Mouse (Mus musculus) bone marrow macrophage, adult 2 months (primary cell): Measurements from ENCODE around the gene Ess2. TPM values are rescaled to one million over a fixed set of nuclear protein-coding genes. Genes with fewer than 3 reads are reported as not detected.

ENCODE experiments used
- H3K27ac ChIP-seq: 2 replicates; pipeline ENCODE4 v1.5.1; 2012; ENCODE audit warnings: low read depth, low read length; ENCODE audit not compliant: insufficient read depth
- H3K4me1 ChIP-seq: 2 replicates; pipeline ENCODE4 v1.6.1; 2012; ENCODE audit warnings: low read length; ENCODE audit not compliant: control insufficient read depth, insufficient read depth
- H3K4me3 ChIP-seq: 2 replicates; pipeline ENCODE4 v1.5.1; 2012; ENCODE audit warnings: mild to moderate bottlenecking, low read length, moderate library complexity; ENCODE audit not compliant: insufficient read depth
- CTCF ChIP-seq: IDR thresholded peaks from 2 replicates; pipeline ENCODE4 v1.5.1; 2012; ENCODE audit warnings: low read depth, mild to moderate bottlenecking, low read length, moderate library complexity
- POLR2A ChIP-seq: IDR thresholded peaks from 2 replicates; pipeline ENCODE4 v1.6.1; 2012; ENCODE audit warnings: mild to moderate bottlenecking, low read depth, low read length, borderline replicate concordance
- polyA plus RNA-seq: library from polyadenylated mRNA; stranded (reverse); fragments of >200 nt; gene quantifications from 2 replicates; pipeline ENCODE4 v1.2.4, GENCODE M21; 2012; ENCODE audit not compliant: missing spikeins, insufficient read depth, insufficient read length

Ess2 gene
- polyA plus RNA-seq, 1 experiment = 20.1 TPM

DNA sequence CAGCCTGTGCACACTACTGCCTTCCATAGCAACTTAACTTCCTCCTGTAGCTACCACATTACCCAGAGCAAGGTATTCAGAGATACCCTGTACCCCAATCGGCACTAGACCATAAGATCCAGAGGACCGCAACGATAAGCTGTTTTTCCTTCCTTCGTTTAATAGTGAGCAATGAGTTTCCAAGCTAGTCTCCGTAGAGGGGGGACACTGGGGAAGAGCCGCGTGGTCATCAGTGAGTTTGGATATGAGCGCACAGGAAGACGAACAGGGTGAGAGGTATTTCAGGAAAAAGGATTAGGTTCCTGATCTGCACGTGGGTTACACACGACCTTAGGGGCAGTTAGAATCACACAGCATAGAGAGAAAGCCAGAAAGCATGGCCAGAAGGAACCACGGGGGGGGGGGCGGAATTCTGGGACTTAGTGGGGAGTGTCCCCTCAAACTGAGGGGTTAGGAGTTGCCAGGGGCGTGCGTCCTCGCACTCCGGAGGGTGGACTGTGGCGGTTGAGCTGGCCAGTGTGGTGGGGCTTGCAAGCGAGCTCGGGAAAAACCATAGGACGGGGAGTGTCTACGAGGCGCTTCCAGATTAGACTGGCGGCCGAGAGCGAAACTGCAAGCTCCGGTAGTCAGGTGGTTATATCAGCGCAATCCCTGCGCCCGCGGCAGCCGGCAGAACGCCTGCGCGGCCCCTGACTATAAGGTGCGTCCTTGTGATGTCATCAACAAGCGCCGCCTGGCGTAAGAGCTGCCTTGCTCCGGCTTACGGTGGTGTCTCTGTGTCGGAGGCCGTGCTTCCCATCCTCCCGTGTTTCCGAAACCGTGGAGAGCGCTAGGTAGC is 10.4 kb upstream of the Ess2 start:
- TF ChIP-seq CTCF (no peak), POLR2A (no peak)
- peak overlapping the region; percentile 88 for H3K4me3 ChIP-seq
- peak overlapping the region; percentile 87 for H3K27ac ChIP-seq
- 0 out of 2 replicates have a peak, but pooled peaks cover 6% of the 10 kb centered on the region for H3K4me1 ChIP-seq

GRCm38 (mm10) chr16:17920586-17920985 is 9.4 kb upstream of the Ess2 start:
- Histone ChIP-seq H3K4me1 (0 out of 2 replicates have a peak, but pooled peaks cover 6% of the 10 kb centered on the region), H3K4me3 (no peak overlapping the region), H3K27ac (no peak overlapping the region)
- no peak for TF ChIP-seq CTCF
- no peak for TF ChIP-seq POLR2A

- Histone ChIP-seq H3K4me3 (peak within 1 kb of the TSS; percentile 31), H3K27ac (no peak within 1 kb of the TSS), H3K4me1 (peaks cover 3% of the 10 kb centered on the region; the same call in 1 of the 2 replicates)
- no peak for TF ChIP-seq CTCF
- no peak for TF ChIP-seq POLR2A
Measured at GRCm38 (mm10) chr16:17914307-17915249, 3.4 kb upstream of the Ess2 start, which contains the start of gene Gsc2. Gene Gsc2 (minus strand): TSS chr16:17915059.

- no peak within 1 kb of the TSS for H3K27ac ChIP-seq
- no peak within 1 kb of the TSS for H3K4me3 ChIP-seq
- H3K4me1 ChIP-seq = no peaks in the 10 kb centered on the region
- TF ChIP-seq POLR2A = no peak
- no peak for TF ChIP-seq CTCF
Measured at GRCm38 (mm10) chr16:17898462-17898861, 12.7 kb downstream of the Ess2 start, which contains the start of the genes Dgcr2 and Tssk2. Gene Dgcr2 (minus strand): TSS chr16:17898562. Gene Tssk2 (plus strand): TSS chr16:17898637.

DNA sequence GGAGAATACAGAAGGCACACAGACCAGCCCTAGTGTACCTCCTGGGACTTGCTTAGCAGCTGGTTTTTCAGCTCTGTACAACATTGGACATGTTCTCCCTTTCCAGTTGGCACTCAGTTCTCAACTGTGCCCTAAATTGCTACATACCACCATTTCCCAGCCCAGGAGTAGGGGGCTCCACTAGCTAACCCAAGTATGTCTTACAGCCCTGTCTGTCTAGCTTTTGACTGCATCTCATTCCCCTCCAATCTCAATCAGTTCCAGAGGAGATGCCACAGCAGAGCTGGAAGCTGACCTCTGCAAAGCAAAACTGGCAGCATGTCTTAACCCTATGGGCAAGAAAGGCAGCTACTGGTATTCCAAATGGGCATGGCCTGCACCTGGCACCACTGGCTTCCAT is 15.1 kb downstream of the Ess2 start:
- H3K4me3 ChIP-seq = no peak overlapping the region
- H3K27ac ChIP-seq = no peak overlapping the region
- TF ChIP-seq CTCF = no peak
- no peak for TF ChIP-seq POLR2A
- peaks cover 6% of the 10 kb centered on the region for H3K4me1 ChIP-seq

- no peak within 1 kb of the TSS for H3K27ac ChIP-seq
- peaks cover 15% of the 10 kb centered on the region for H3K4me1 ChIP-seq
- H3K4me3 ChIP-seq = no peak within 1 kb of the TSS
- TF ChIP-seq POLR2A (no peak), CTCF (no peak)
Measured at GRCm38 (mm10) chr16:17893923-17894322, 17.2 kb downstream of the Ess2 start, which contains the start of gene Tssk1. Gene Tssk1 (plus strand): TSS chr16:17894223.

DNA sequence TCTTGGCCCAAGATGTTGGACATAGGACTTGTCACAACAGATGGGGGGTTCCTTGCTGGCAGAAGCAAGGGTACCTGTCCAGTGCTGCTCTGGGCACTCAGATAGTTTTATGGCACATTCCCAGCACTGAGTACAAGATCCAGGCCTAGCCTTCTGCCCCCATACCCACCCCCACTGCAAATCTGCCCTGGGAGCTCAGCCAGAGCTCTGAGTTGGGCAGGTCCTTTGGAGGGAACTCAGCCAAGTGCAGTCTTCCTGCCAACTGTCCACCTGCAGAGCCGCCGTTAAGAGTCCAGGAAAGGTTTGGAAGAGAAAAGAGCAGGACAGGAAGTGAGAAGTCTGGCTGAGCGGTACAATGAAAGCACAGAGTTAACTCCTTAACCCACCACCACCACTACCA is 18.5 kb downstream of the Ess2 start:
- Histone ChIP-seq H3K4me1 (peaks cover 15% of the 10 kb centered on the region), H3K4me3 (no peak overlapping the region), H3K27ac (no peak overlapping the region)
- TF ChIP-seq CTCF (no peak), POLR2A (no peak)

DNA sequence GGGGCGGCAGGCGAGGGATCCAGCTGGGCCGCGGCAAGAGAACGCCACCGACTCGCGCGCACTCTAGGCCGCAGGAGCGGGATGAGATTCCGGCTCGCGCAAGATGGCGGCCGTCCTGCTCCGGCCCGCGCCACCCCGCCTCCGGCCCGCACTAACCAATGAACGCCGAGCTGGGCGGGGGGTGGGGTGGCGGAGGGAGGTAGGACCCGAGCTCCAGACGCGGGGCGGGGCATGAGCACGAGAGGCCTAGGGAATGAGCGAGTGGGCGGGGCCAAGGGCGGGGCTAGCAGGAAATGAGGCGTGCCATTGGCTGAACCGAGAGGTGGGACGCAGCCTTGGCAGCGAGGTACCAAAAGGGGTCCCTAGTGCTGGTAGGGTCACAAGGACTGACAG is 19.6 kb downstream of the Ess2 start, which contains the start of gene Gm20518:
TSS of gene Gm20518 (minus strand) at position 105 of the 393 bp plus-strand sequence.
- peak within 1 kb of the TSS; percentile 56 for H3K27ac ChIP-seq
- H3K4me3 ChIP-seq = peak within 1 kb of the TSS; percentile 98
- no peak for TF ChIP-seq POLR2A
- H3K4me1 ChIP-seq = peaks cover 15% of the 10 kb centered on the region

- Histone ChIP-seq H3K4me3 (peak overlapping the region; percentile 98), H3K27ac (peak overlapping the region; percentile 56), H3K4me1 (peaks cover 15% of the 10 kb centered on the region)
- TF ChIP-seq POLR2A = no peak
- no peak for TF ChIP-seq CTCF
Measured at GRCm38 (mm10) chr16:17890917-17891566, 20.1 kb downstream of the Ess2 start.
